8 mouse cellular contexts compared by ENCODE assay signal in genomic region chr17:49615241-49615651, GRCm38 (mm10). TPM values are rescaled to one million over a fixed set of nuclear protein-coding genes. Genes with fewer than 3 reads are reported as not detected.
DNase-seq lines count a peak whose midpoint lies in the region; ATAC-seq and TF ChIP-seq lines count a peak whose summit lies in the region.

No protein-coding gene starts in this region.

- H3K4me3 ChIP-seq in cerebellum, adult 2 months (replicated peaks; ENCODE audit: insufficient read depth, low read depth, low read length), result peak overlapping the region; percentile 86
- peak overlapping the region; percentile 88 for H3K4me3 ChIP-seq in megakaryocyte, embryonic 14.5 days (replicated peaks)
- H3K4me3 ChIP-seq in limb, embryonic 14.5 days (replicated peaks; ENCODE audit: low read length), result peak overlapping the region; percentile 57
- H3K4me3 ChIP-seq in small intestine, adult 2 months (ENCODE audit: low read depth, low read length), result peak overlapping the region; percentile 63

- no peak for TF ChIP-seq POLR2A in cerebellum, adult 2 months (IDR thresholded peaks at IDR 0.05; ENCODE audit: borderline replicate concordance, insufficient read depth, low read length)
- TF ChIP-seq POLR2A in limb, embryonic 14.5 days (IDR thresholded peaks at IDR 0.05; ENCODE audit: borderline replicate concordance, extremely low read depth, insufficient read depth, insufficient read length), result no peak
- no peak for TF ChIP-seq POLR2A in small intestine, adult 2 months (IDR thresholded peaks at IDR 0.05; ENCODE audit: low read depth, low read length)

- no peaks in the 10 kb centered on the region for H3K36me3 ChIP-seq in megakaryocyte, embryonic 14.5 days (replicated peaks; ENCODE audit: low read length)
- no peaks in the 10 kb centered on the region for H3K36me3 ChIP-seq in limb, embryonic 14.5 days (ENCODE audit: control insufficient read depth, insufficient read depth, low read length)
- no peaks in the 10 kb centered on the region for H3K36me3 ChIP-seq in small intestine, adult 2 months (ENCODE audit: control insufficient read depth, insufficient read depth, low read length)

- no peak overlapping the region for H3K27ac ChIP-seq in cerebellum, adult 2 months (ENCODE audit: insufficient read depth, low read length)
- H3K27ac ChIP-seq in limb, embryonic 14.5 days (replicated peaks; ENCODE audit: low read depth, low read length), result no peak overlapping the region
- H3K27ac ChIP-seq in small intestine, adult 2 months (ENCODE audit: insufficient read depth, low read depth, low read length), result no peak overlapping the region

- no peak for DNase-seq in cerebellum, adult 2 months
- DNase-seq in cerebellum, postnatal 10 days, result no peak
- DNase-seq in limb, embryonic 14.5 days (ENCODE audit: low spot score), result peak; percentile 5
- no peak for DNase-seq in urinary bladder, postnatal 4 days (ENCODE audit: low spot score in 2 of 2)
- no peak for DNase-seq in ovary, postnatal 10 days (ENCODE audit: low spot score)

- peak overlapping the region; percentile 50 for H3K9ac ChIP-seq in limb, embryonic 14.5 days (ENCODE audit: low read depth, low read length, severe bottlenecking)

- H3K27me3 ChIP-seq in cerebellum, adult 2 months (ENCODE audit: control insufficient read depth, insufficient read depth, low read length), result no peaks in the 10 kb centered on the region
- peaks cover 16% of the 10 kb centered on the region for H3K27me3 ChIP-seq in megakaryocyte, embryonic 14.5 days (replicated peaks)
- H3K27me3 ChIP-seq in limb, embryonic 14.5 days (ENCODE audit: control insufficient read depth, insufficient read depth, low read length), result no peaks in the 10 kb centered on the region
- no peaks in the 10 kb centered on the region for H3K27me3 ChIP-seq in small intestine, adult 2 months (ENCODE audit: control insufficient read depth, insufficient read depth, low read length)

- ATAC-seq in megakaryocyte, adult 5-6 weeks (ENCODE audit: poor library complexity, severe bottlenecking), result no peak
- ATAC-seq in limb, embryonic 14.5 days (ENCODE audit: low FRiP score, low read depth), result peak; percentile 60

- no peaks in the 10 kb centered on the region for H3K4me1 ChIP-seq in cerebellum, adult 2 months (ENCODE audit: control insufficient read depth, insufficient read depth, low read length)
- H3K4me1 ChIP-seq in megakaryocyte, embryonic 14.5 days, result peaks cover 13% of the 10 kb centered on the region; the same call in 1 of the 2 replicates
- peaks cover 16% of the 10 kb centered on the region for H3K4me1 ChIP-seq in limb, embryonic 14.5 days (ENCODE audit: control insufficient read depth, insufficient read depth, low read length)
- H3K4me1 ChIP-seq in small intestine, adult 2 months (ENCODE audit: control insufficient read depth, insufficient read depth, insufficient read length, low read length), result peaks cover 9% of the 10 kb centered on the region

- H3K9me3 ChIP-seq in megakaryocyte, embryonic 14.5 days, result peaks cover 37% of the 10 kb centered on the region
- no peaks in the 10 kb centered on the region for H3K9me3 ChIP-seq in limb, embryonic 14.5 days (ENCODE audit: control insufficient read depth, low read length)

- WGBS in cerebellum, adult 2 months, result 3% methylated on average over 26 of the region's 26 CpGs
- WGBS in limb, embryonic 14.5 days, result 2% methylated on average over 21 of the region's 26 CpGs
- WGBS in small intestine, adult 2 months, result 3% methylated on average over 26 of the region's 26 CpGs

- TF ChIP-seq CTCF in cerebellum, adult 2 months (IDR thresholded peaks at IDR 0.05; ENCODE audit: borderline replicate concordance, insufficient read depth, low read depth, low read length), result no peak
- no peak for TF ChIP-seq CTCF in small intestine, adult 2 months (IDR thresholded peaks at IDR 0.05; ENCODE audit: extremely low read depth, insufficient read length, insufficient replicate concordance, low read depth, low read length)

- H3K4me2 ChIP-seq in limb, embryonic 14.5 days (replicated peaks; ENCODE audit: low read depth, low read length, severe bottlenecking), result peak overlapping the region; percentile 93

RNA-seq across cellular contexts. Expression of gene Kif6, which starts 0.3 kb away (rescaled TPM):
- 1.6 and 1.7 TPM in 2 replicates for polyA plus RNA-seq in cerebellum, adult 2 months (2012; rRNA removed)
- not detected in 2 replicates for polyA plus RNA-seq in megakaryocyte, embryonic 14.5 days (2012; ENCODE audit: insufficient read depth, low replicate concordance)
- not detected in 2 replicates for total RNA-seq in megakaryocyte, adult 5-6 weeks (2015)
- total RNA-seq in megakaryocyte, adult 5-6 weeks (2017), result not detected in 2 replicates
- 0.78 and 1.1 TPM in 2 replicates for polyA plus RNA-seq in limb, embryonic 14.5 days (2012; rRNA removed)
- 1.1 and 1.9 TPM in 2 replicates for polyA plus RNA-seq in limb, embryonic 14.5 days (2014; fragmentation: Nextera tagmentation; extraction: Ambion mirVana)
- 0.05 TPM in 2 replicates for polyA plus RNA-seq in small intestine, adult 2 months (2012; rRNA removed)

RNA-seq across cellular contexts. Expression of gene Daam2, which starts 51.1 kb away (rescaled TPM):
- 54.4 TPM in 2 replicates for polyA plus RNA-seq in cerebellum, adult 2 months (2012; rRNA removed)
- not detected in 2 replicates for polyA plus RNA-seq in megakaryocyte, embryonic 14.5 days (2012; ENCODE audit: insufficient read depth, low replicate concordance)
- total RNA-seq in megakaryocyte, adult 5-6 weeks (2015), result not detected in 2 replicates
- total RNA-seq in megakaryocyte, adult 5-6 weeks (2017), result under 0.01 and 0.04 TPM in 2 replicates
- 30.0 and 34.0 TPM in 2 replicates for polyA plus RNA-seq in limb, embryonic 14.5 days (2012; rRNA removed)
- 8.7 and 11.6 TPM in 2 replicates for polyA plus RNA-seq in limb, embryonic 14.5 days (2014; fragmentation: Nextera tagmentation; extraction: Ambion mirVana)
- 2.3 and 3.6 TPM in 2 replicates for polyA plus RNA-seq in small intestine, adult 2 months (2012; rRNA removed)
